Mouse (Mus musculus) retina, postnatal 7 days (tissue): ENCODE data around the gene Dlgap1.

Source experiments
- DNase-seq: peaks from one replicate; pipeline ENCODE4 v3.0.0-alpha.2; 2012; ENCODE audit warnings: low read depth, low spot score

Dlgap1 gene

GRCm38 (mm10) chr17:69969021-69969815 lies at the start of gene Dlgap1:
Gene Dlgap1, plus strand, starts transcription at chr17:69969073.
- DNase-seq = peak; percentile 59

GRCm38 (mm10) chr17:69954936-69955335 lies 13.9 kb upstream of the Dlgap1 start:
- no peak for DNase-seq

GRCm38 (mm10) chr17:69969816-69970750 lies 1.2 kb downstream of the Dlgap1 start:
- DNase-seq = no peak

- DNase-seq = no peak
Measured at GRCm38 (mm10) chr17:69973081-69973480, 4.2 kb downstream of the Dlgap1 start.

- DNase-seq = no peak
Measured at GRCm38 (mm10) chr17:69973991-69974390, 5.1 kb downstream of the Dlgap1 start.

- DNase-seq = no peak
Measured at GRCm38 (mm10) chr17:69982236-69982923, 13.5 kb downstream of the Dlgap1 start.

GRCm38 (mm10) chr17:69996406-69996805 lies 27.5 kb downstream of the Dlgap1 start:
- DNase-seq = no peak

- no peak for DNase-seq
Measured at GRCm38 (mm10) chr17:70002026-70002425, 33.2 kb downstream of the Dlgap1 start.

- no peak for DNase-seq
Measured at GRCm38 (mm10) chr17:70004628-70005027, 35.8 kb downstream of the Dlgap1 start.

GRCm38 (mm10) chr17:70007607-70008006 lies 38.7 kb downstream of the Dlgap1 start:
- DNase-seq = no peak

- DNase-seq = no peak
Measured at GRCm38 (mm10) chr17:70016511-70016910, 47.6 kb downstream of the Dlgap1 start.

- no peak for DNase-seq
Measured at GRCm38 (mm10) chr17:70020376-70020775, 51.5 kb downstream of the Dlgap1 start.

GRCm38 (mm10) chr17:70022618-70023017 lies 53.7 kb downstream of the Dlgap1 start:
- no peak for DNase-seq

GRCm38 (mm10) chr17:70034862-70035261 lies 66.0 kb downstream of the Dlgap1 start:
- no peak for DNase-seq

- DNase-seq = no peak
Measured at GRCm38 (mm10) chr17:70040751-70041430, 72.0 kb downstream of the Dlgap1 start.

- no peak for DNase-seq
Measured at GRCm38 (mm10) chr17:70068281-70068680, 99.4 kb downstream of the Dlgap1 start.

- DNase-seq = peak; percentile 9
Measured at GRCm38 (mm10) chr17:70072066-70072465, 103.2 kb downstream of the Dlgap1 start.

GRCm38 (mm10) chr17:70088220-70088619 lies 119.3 kb downstream of the Dlgap1 start:
- no peak for DNase-seq

- no peak for DNase-seq
Measured at GRCm38 (mm10) chr17:70090737-70091136, 121.9 kb downstream of the Dlgap1 start.

- DNase-seq = no peak
Measured at GRCm38 (mm10) chr17:70129151-70129550, 160.3 kb downstream of the Dlgap1 start.

GRCm38 (mm10) chr17:70169831-70170230 lies 201.0 kb downstream of the Dlgap1 start:
- no peak for DNase-seq
